Mouse (Mus musculus): ENCODE results near the gene Uqcc3.
"Not testable (repeated sequence)": the region's sequence is repeated elsewhere in the genome, so short reads cannot be mapped to it uniquely, and the experiment has no call there.

The Uqcc3 gene

DNA sequence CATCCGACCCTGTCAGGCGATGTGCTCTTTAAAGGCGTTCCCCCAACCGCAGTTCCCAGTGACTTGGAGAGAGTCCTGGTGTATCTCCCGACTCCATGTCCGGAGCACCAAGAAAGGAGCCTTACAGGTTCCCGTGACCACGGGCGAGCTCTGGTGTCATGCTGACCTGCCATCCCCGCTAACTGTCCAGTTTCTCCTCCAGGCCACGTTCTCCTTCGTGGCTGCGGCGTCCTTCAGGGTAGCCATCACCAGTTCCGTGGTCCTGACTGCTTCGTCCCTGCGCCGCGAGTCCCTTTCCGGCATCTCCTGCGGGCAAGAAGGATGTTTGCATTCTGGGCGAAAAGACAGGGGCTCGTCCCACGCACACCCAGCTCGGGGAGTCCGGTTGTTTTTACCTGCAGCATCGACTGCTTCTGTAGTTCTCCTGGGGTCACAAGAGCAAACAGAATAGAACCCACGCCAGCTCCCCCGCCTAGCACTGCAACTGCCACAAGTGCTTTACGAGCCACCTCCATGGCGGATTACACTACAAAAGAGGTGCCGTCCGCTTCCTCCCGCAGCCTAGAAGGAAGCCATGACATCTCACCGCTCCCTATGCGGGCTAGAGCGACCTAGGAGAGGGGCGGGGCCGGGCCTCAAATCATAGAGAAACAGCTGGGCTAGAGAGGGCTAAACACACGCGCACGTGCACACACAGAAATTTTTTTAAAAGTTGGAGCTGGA, at the start of gene Uqcc3:
Uqcc3 (minus strand) TSS at position 613 of the 723 bp plus-strand sequence.
- peak; percentile 69 to 91 for DNase-seq (ENCODE audit: low spot score in 2 of 2)

GRCm38 (mm10) chr19:8930117-8930516, 49.4 kb upstream of the Uqcc3 start:
- no peak for DNase-seq (ENCODE audit: low spot score in 2 of 2)

- peak in 1 of 2 experiments; percentile 72 for DNase-seq (ENCODE audit: low spot score in 2 of 2)
Observed at GRCm38 (mm10) chr19:8929224-8930088, 48.7 kb upstream of the Uqcc3 start, which contains the start of the genes Rom1 and Eml3. Gene Rom1, minus strand, starts transcription at chr19:8929356. Gene Eml3, plus strand, starts transcription at chr19:8929552.

DNA sequence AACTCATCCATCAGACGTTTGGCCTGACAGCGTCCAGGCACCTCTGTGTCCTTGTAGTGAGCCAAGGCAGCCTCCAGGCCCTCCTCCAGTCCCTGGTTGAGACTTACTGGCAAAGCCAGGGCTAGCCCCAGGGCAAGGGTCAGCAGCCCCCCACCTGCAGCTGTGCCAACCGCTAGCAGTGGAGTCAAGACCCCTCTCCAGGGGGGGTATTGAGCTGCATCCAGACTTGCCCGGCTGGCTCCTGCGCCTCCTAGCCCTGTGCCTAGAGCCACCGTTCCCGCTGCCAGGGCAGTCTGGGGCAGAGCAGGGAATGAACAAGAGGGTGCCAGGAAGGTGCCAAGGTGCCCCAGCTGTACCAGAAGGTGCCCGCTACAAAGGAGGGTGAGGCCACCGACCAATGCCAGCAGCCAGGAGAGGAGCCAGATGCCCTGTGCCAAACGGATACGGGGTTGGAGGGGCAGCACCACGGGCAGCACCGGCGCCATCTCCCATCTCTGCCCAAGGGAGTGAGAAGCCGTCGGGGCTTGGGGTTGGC, 48.0 kb upstream of the Uqcc3 start:
- DNase-seq (ENCODE audit: low spot score in 2 of 2) = no peak

DNA sequence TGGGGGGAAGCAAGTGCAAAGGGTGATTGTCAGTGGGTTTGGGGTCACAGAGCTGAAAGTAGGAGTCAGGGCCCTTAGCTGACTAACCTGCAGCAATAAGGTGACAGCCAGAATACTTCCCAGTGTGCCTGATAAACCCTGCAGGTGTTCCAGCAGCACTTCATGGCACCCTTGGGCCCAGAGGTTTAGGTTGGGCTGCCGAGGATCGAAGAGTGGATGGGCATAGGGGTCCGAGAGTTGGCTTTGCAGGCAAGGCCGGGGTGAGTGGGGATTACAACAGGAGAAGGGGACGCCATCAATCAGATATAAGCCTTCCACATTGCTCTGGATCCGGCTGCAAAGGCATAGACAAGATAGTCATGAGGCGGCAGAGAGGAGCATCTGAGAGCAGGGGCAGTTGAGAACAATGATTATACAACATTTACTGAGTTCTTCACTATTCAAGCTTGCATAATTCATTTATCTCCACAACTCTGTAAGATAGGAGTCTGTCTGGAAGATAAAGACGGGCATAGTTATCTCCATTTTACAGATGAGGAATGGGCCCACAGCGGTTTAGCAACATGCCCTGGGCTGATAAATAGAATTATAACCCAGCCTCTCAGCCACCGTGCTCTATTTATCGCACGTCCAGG, 47.3 kb upstream of the Uqcc3 start:
- DNase-seq (ENCODE audit: low spot score in 2 of 2) = no peak

GRCm38 (mm10) chr19:8926766-8927165, 46.0 kb upstream of the Uqcc3 start:
- DNase-seq (ENCODE audit: low spot score in 2 of 2) = no peak

- no peak for DNase-seq (ENCODE audit: low spot score in 2 of 2)
Observed at GRCm38 (mm10) chr19:8921741-8922140, 41.0 kb upstream of the Uqcc3 start.

DNA sequence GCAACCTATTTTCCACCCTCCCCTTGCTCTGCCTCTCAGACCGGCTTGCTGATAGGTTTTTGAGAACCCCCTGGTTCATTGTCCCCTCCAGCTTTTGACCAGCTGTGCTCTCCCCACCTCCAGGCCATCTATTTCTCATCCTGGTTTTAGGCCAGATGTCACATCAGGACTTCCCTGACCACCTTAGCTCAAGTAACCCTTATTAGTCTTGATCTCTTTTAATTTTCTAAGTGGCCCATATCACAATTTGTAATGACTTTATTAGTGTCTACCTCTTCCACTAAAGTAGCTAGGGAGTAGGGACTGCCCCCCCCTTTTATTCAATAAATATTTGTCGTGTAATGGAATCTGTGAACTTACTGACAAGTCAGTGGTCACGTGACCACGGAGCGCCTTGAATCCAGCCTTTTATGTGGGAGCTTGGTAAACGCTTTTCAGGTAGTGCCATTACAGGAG, 40.1 kb upstream of the Uqcc3 start:
- no peak for DNase-seq (ENCODE audit: low spot score in 2 of 2)

DNA sequence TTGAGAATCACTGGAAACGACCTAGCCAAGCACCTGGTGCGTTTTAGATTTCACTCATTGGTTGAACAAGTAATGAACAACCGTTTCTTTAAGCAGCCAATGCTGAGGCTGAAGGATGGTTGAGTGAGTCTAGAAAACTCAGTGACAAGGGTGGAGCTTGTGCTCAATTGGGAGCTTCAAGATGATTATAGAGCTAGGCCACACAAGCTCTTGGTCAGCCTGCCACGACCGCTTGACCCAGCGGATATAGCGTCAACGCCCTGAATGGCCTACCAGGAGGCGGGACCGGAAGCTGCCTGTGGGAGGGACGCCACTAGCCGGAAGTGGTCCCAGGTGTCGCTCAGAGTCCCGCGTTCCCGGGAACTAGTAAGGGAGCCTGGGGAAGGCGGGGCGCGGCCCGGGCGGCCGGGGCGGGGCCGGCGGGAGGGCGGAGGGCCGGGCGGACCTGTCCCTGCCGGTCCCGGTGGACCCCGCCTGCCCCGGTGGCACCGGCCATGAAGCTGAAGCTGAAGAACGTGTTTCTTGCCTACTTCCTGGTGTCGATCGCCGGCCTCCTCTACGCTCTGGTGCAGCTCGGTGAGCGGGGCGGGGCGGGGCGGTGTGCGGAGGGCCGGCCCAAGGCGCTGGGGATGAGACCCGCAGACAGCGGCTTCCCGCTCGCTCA, 39.5 kb upstream of the Uqcc3 start, which contains the start of gene B3gat3:
B3gat3 (plus strand) TSS at position 302 of the 664 bp plus-strand sequence.
- DNase-seq (ENCODE audit: low spot score in 2 of 2) = peak; percentile 85 to 95

DNA sequence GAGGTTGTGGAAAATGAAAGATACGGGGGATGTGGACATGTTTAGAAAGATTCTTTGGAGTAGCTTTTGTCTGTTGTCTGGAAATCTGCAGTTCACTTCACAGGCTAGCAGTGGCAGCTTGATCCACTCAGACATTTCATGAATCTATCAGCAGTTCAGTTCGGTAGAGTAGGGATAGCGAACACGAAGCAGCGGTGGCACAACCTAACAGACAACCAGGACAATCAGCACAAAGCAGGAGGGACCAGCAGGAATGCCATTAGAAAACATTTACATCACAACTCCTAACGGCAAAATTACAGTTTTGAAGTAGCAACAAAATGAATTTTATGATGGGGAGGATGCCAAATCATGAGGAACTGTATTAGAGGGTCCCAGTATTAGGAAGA, 39.0 kb upstream of the Uqcc3 start:
- no peak for DNase-seq (ENCODE audit: low spot score in 2 of 2)

DNA sequence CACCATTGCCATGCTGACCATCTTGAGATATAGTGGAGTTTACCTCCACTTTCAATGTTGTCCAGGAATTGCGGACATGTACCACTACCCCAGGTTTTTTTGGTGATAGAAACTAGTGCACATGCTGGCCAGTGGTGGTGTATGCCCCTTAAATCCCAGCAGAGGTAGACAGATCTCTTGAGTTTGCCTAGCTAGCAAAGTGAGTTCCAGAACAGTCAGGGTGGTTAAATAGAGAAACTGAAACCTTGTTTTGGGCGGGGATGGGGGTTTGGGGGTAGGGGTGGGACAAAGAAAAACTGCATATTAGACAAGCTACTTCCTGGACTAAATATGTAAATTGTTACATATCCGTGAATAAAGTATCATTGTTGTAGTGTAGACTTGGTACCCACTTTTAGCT, 38.3 kb upstream of the Uqcc3 start:
- DNase-seq (ENCODE audit: low spot score in 2 of 2) = no peak

GRCm38 (mm10) chr19:8914212-8914611, 33.5 kb upstream of the Uqcc3 start:
- DNase-seq (ENCODE audit: low spot score in 2 of 2) = peak in 1 of 2 experiments; percentile 51

DNA sequence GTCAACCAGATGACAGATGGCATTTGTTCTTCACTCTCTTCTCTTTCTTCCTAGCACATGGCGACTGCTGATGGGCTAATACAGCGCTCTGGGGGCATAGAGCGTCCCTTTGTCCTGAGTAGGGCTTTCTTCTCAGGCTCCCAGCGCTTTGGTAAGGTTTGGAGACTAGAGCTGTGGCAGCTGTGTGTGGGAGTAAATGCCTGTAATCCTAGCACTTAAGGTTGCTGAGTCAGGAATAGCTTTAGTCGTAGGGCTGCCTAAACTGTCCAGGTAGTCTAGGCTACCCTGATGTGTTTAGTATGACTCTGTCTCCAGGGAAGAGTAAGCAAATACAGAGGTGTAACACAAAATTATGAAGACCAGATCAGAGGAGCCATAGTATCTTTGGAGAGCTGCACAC, 31.1 kb upstream of the Uqcc3 start:
- peak in 1 of 2 experiments; percentile 59 for DNase-seq (ENCODE audit: low spot score in 2 of 2)

GRCm38 (mm10) chr19:8908531-8908930, 27.8 kb upstream of the Uqcc3 start:
- no peak for DNase-seq (ENCODE audit: low spot score in 2 of 2)

DNA sequence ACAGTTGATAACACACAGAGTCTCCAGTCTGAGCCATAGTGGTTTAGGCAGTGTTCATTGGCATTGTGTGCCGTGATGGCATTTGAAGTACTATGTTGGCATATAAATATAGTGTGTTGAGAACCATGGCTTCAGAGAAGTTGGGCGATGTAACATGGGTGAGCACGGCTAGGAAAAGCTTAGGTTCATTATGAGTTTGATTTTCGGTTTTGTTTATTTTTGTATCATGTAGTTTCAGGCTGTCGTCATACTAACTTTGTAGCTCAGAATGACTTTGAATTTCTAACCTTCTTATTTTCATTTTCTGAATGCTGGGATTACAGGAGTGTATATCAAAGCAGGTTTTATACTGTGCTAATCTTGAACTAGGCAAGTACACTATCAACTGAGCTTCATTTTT, 22.7 kb upstream of the Uqcc3 start:
- no peak for DNase-seq (ENCODE audit: low spot score in 2 of 2)

GRCm38 (mm10) chr19:8899079-8899478, 18.4 kb upstream of the Uqcc3 start:
- no peak for DNase-seq (ENCODE audit: low spot score in 2 of 2)

GRCm38 (mm10) chr19:8898576-8898975, 17.9 kb upstream of the Uqcc3 start:
- no peak for DNase-seq (ENCODE audit: low spot score in 2 of 2)

DNA sequence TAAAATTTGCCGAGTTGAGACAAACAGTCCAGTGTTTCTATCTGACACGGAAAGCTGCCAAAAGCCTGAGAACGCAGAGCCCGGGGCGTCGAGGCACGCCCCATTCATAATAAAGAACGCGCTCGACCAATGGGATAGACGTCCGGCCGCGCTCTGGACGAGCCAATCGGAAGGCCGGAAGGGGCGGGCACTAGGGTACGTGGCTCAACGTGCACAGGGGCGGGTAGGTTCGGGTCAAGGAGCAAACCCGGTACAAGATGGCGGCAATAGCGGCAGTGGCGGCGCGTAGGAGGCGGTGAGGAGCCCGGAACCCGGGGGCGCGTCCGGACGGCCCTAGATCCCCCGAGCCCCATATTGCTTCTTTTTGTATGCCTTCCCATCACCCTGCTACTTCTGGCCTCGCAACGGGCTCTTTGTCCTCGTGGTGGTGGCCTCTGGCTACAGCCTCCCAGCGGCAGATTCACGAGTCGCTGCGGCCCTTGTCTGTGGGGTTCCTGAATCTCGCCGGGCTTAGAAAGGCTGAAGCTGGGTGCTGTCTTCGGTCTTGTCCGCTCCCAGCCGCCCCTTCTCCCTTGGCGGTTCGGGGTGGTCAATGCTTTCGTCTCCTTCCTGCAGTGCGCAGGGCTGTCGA, 17.3 kb upstream of the Uqcc3 start, which contains the start of gene Ganab:
Ganab (plus strand) TSS at position 207 of the 631 bp plus-strand sequence.
- peak; percentile 90 to 96 for DNase-seq (ENCODE audit: low spot score in 2 of 2)

- not testable (repeated sequence) for DNase-seq (ENCODE audit: low spot score in 2 of 2)
Observed at GRCm38 (mm10) chr19:8897211-8897864, 16.6 kb upstream of the Uqcc3 start.

DNA sequence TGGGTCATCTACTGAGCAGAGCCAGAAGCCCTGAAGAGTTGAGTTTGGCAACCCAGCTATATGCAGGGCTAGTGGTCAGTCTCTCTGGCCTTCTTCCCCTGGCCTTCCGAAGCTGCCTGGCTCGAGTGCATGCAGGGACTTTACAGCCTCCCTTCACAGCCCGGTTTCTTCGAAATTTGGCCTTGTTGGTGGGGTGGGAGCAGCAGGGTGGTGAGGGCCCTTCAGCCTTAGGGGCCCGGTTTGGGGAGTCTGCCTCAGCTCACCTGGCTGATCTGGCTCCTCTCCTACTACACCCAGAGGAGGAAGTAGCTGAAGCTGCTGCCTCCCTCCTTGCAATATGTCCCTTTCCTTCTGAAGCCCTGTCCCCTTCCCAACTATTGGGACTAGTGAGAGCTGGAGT, 15.5 kb upstream of the Uqcc3 start:
- DNase-seq (ENCODE audit: low spot score in 2 of 2) = not testable (repeated sequence)
